Mouse (Mus musculus) fibroblast of lung, adult 2 months (primary cell): Measurements from ENCODE around the gene Ppcdc.
A peak's percentile ranks its signal among the peaks of the same experiment; 100 is the strongest.

ENCODE experiments used
- DNase-seq: peaks from one replicate; pipeline ENCODE4 v3.0.0-alpha.2; 2011; ENCODE audit warnings: low read depth

Ppcdc gene

GRCm38 (mm10) chr9:57354377-57355183, 85.3 kb downstream of the Ppcdc start:
- DNase-seq: no peak

- DNase-seq: no peak
Measured at GRCm38 (mm10) chr9:57351277-57351676, 88.6 kb downstream of the Ppcdc start.

- DNase-seq: no peak
Measured at GRCm38 (mm10) chr9:57345902-57346301, 94.0 kb downstream of the Ppcdc start.

GRCm38 (mm10) chr9:57343752-57344151, 96.2 kb downstream of the Ppcdc start:
- no peak for DNase-seq

DNA sequence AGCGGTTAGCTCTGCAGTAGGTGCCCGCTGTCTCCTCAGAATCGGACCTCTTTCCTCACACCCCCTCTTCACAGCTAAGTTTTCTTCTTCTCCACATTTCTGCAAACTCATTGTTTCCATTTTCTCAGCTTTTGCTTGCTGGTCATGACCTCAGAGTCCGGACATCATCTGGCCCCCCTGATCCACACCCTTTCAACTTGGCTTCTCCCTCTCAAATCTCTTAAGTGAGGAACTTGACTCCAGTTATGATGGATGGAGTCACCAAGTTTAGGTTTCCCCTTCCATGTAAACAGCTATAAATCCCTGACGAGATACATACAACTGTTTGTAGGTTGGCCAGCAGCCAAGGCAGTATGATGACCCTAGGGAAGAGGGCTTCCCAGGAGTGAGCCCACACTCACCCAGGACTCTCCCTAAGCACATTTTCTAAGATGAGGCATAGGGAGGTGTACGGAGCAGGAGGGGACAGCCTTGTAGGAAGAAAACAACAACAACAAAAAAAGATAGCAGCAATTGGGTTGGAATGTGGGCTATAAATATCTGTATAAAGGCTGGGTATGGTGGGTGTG, 96.9 kb downstream of the Ppcdc start:
- no peak for DNase-seq

GRCm38 (mm10) chr9:57342186-57342585, 97.7 kb downstream of the Ppcdc start:
- DNase-seq: no peak

- DNase-seq: no peak
Measured at GRCm38 (mm10) chr9:57340361-57340760, 99.6 kb downstream of the Ppcdc start.

DNA sequence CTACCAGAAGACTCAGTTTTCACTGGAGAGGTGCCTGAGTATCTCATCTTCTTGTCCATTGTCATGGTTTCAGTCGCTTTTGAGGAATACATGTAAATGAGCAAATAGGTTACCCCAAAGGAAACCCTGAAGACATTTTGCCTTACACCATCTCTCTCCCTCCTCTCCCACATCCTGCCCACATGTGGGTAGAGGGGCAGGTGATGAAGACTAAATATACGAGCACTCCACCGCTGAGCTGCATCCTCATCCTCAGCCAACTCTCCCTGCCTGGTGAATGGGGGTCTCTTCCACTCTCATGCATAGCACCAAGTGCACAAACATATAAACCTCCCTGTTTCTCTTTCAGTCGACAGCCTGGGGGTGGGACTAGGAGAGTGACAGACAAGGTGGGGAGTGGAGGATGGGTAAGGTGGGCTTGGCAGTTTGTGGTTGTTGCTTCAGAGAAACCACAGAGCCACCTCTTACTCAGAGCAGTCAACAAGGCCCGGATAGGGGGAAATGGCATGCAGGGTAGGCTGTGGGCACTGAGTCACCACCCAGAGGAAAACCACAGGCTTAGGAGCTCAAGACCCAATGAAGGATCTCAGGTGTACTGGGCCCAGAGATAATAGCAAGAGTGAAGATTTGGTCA, 100.2 kb downstream of the Ppcdc start:
- DNase-seq: peak; percentile 40

GRCm38 (mm10) chr9:57338706-57339105, 101.2 kb downstream of the Ppcdc start:
- DNase-seq: no peak
